ENCODE assay signal across 8 mouse cellular contexts in genomic region chr4:155993606-155994005, GRCm38 (mm10). TPM values are rescaled to one million over a fixed set of nuclear protein-coding genes. Genes with fewer than 3 reads are reported as not detected.
DNase-seq lines count a peak whose midpoint lies in the region; ATAC-seq and TF ChIP-seq lines count a peak whose summit lies in the region.

No protein-coding gene starts in this region.

- no peak for TF ChIP-seq CTCF in lung, adult 2 months (IDR thresholded peaks at IDR 0.05; ENCODE audit: insufficient read depth, low read length)

- H3K4me1 ChIP-seq in lung, adult 2 months (ENCODE audit: control insufficient read depth, insufficient read depth, low read length) = peaks cover 8% of the 10 kb centered on the region
- H3K4me1 ChIP-seq in embryonic facial prominence, embryonic 14.5 days (ENCODE audit: control insufficient read depth, insufficient read depth, low read length) = peaks cover 17% of the 10 kb centered on the region
- H3K4me1 ChIP-seq in limb, embryonic 10.5 days = peaks cover 24% of the 10 kb centered on the region
- peaks cover 23% of the 10 kb centered on the region for H3K4me1 ChIP-seq in neural tube, embryonic 14.5 days (ENCODE audit: control insufficient read depth, insufficient read depth, low read length)

- 3% methylated on average over 15 of the region's 15 CpGs for WGBS in lung, adult 2 months
- 5% methylated on average over 15 of the region's 15 CpGs for WGBS in embryonic facial prominence, embryonic 14.5 days
- WGBS in limb, embryonic 10.5 days = 5% methylated on average over 15 of the region's 15 CpGs
- 4% methylated on average over 15 of the region's 15 CpGs for WGBS in neural tube, embryonic 14.5 days

- peak overlapping the region; percentile 86 for H3K9ac ChIP-seq in embryonic facial prominence, embryonic 14.5 days (ENCODE audit: low read depth, low read length)
- peak overlapping the region; percentile 71 for H3K9ac ChIP-seq in neural tube, embryonic 14.5 days (replicated peaks; ENCODE audit: low read depth, low read length)

- 0 out of 2 replicates have a peak, but pooled peaks have one; percentile 0 for ATAC-seq in embryonic facial prominence, embryonic 14.5 days (ENCODE audit: low read depth)
- no peak for ATAC-seq in neural tube, embryonic 14.5 days (ENCODE audit: low read depth)

- H3K9me3 ChIP-seq in embryonic facial prominence, embryonic 14.5 days (ENCODE audit: control insufficient read depth, low read length) = no peaks in the 10 kb centered on the region
- no peaks in the 10 kb centered on the region for H3K9me3 ChIP-seq in limb, embryonic 10.5 days (replicated peaks)
- no peaks in the 10 kb centered on the region for H3K9me3 ChIP-seq in neural tube, embryonic 14.5 days (ENCODE audit: control insufficient read depth, low read length)

- H3K27me3 ChIP-seq in embryonic facial prominence, embryonic 14.5 days (replicated peaks; ENCODE audit: control insufficient read depth, insufficient read depth, low read length) = no peaks in the 10 kb centered on the region
- H3K27me3 ChIP-seq in limb, embryonic 10.5 days (ENCODE audit: low read depth, poor library complexity, severe bottlenecking) = no peaks in the 10 kb centered on the region
- H3K27me3 ChIP-seq in neural tube, embryonic 14.5 days (ENCODE audit: control insufficient read depth, insufficient read depth, low read length) = no peaks in the 10 kb centered on the region

- peak overlapping the region; percentile 67 for H3K4me3 ChIP-seq in lung, adult 2 months (replicated peaks; ENCODE audit: extremely low read depth, low read depth, low read length)
- peak overlapping the region; percentile 73 for H3K4me3 ChIP-seq in embryonic facial prominence, embryonic 14.5 days (ENCODE audit: low read depth, low read length)
- H3K4me3 ChIP-seq in limb, embryonic 10.5 days = peak overlapping the region; percentile 91
- H3K4me3 ChIP-seq in neural tube, embryonic 14.5 days (ENCODE audit: low read depth, low read length) = peak overlapping the region; percentile 82

- H3K27ac ChIP-seq in embryonic facial prominence, embryonic 14.5 days (replicated peaks; ENCODE audit: low read depth, low read length) = peak overlapping the region; percentile 91
- peak overlapping the region; percentile 97 for H3K27ac ChIP-seq in limb, embryonic 10.5 days
- H3K27ac ChIP-seq in neural tube, embryonic 14.5 days (ENCODE audit: low read depth, low read length) = peak overlapping the region; percentile 89

- H3K36me3 ChIP-seq in embryonic facial prominence, embryonic 14.5 days (ENCODE audit: control insufficient read depth, insufficient read depth, low read length) = peaks cover 24% of the 10 kb centered on the region
- peaks cover 51% of the 10 kb centered on the region for H3K36me3 ChIP-seq in limb, embryonic 10.5 days
- peaks cover 1% of the 10 kb centered on the region; the same call in 1 of the 2 replicates for H3K36me3 ChIP-seq in neural tube, embryonic 14.5 days (ENCODE audit: control insufficient read depth, insufficient read depth, low read length)

- no peak for TF ChIP-seq POLR2A in lung, adult 2 months (IDR thresholded peaks at IDR 0.05; ENCODE audit: borderline replicate concordance, extremely low read depth, low read depth, low read length)

- H3K4me2 ChIP-seq in embryonic facial prominence, embryonic 14.5 days (ENCODE audit: low read depth, low read length) = peak overlapping the region; percentile 59
- H3K4me2 ChIP-seq in neural tube, embryonic 14.5 days (ENCODE audit: low read depth, low read length) = peak overlapping the region; percentile 48

- DNase-seq in lung, adult 2 months = no peak
- no peak for DNase-seq in lung, postnatal 4 days
- no peak for DNase-seq in embryonic facial prominence, embryonic 14.5 days (ENCODE audit: low spot score)
- DNase-seq in limb, embryonic 10.5 days (ENCODE audit: low spot score) = no peak
- DNase-seq in layer of hippocampus, postnatal 36 days = no peak
- DNase-seq in natural killer cell, adult 2 months (ENCODE audit: low spot score in 2 of 2) = no peak
- DNase-seq in cerebellum, postnatal 36 days = no peak

RNA-seq across cellular contexts. Expression of gene Sdf4, which starts 0.9 kb away (rescaled TPM):
- polyA plus RNA-seq in lung, adult 2 months (2012; rRNA removed) = 54.3 and 63.6 TPM in 2 replicates
- polyA plus RNA-seq in embryonic facial prominence, embryonic 14.5 days (2014; fragmentation: Nextera tagmentation; extraction: Ambion mirVana) = 164 and 181 TPM in 2 replicates
- 143 and 149 TPM in 2 replicates for polyA plus RNA-seq in limb, embryonic 10.5 days (2016; fragmentation: Nextera tagmentation; extraction: Ambion mirVana)
- 123 and 125 TPM in 2 replicates for polyA plus RNA-seq in neural tube, embryonic 14.5 days (2014; fragmentation: Nextera tagmentation; extraction: Ambion mirVana)
- 100 to 1,000 TPM; 178 to 190 TPM for total RNA-seq in layer of hippocampus, postnatal 36 days (2021)

RNA-seq across cellular contexts. Expression of gene B3galt6, which starts 1.2 kb away (rescaled TPM):
- polyA plus RNA-seq in lung, adult 2 months (2012; rRNA removed) = 6.1 and 7.4 TPM in 2 replicates
- polyA plus RNA-seq in embryonic facial prominence, embryonic 14.5 days (2014; fragmentation: Nextera tagmentation; extraction: Ambion mirVana) = 14.7 and 17.5 TPM in 2 replicates
- polyA plus RNA-seq in limb, embryonic 10.5 days (2016; fragmentation: Nextera tagmentation; extraction: Ambion mirVana) = 13.3 and 14.8 TPM in 2 replicates
- polyA plus RNA-seq in neural tube, embryonic 14.5 days (2014; fragmentation: Nextera tagmentation; extraction: Ambion mirVana) = 37.4 and 38.1 TPM in 2 replicates
- 10 to 100 TPM in 1 of 2 experiments, 1 to 10 TPM in 1; 9.7 to 10.6 TPM for total RNA-seq in layer of hippocampus, postnatal 36 days (2021)

RNA-seq across cellular contexts. Expression of gene Tnfrsf4, which starts 20.0 kb away (rescaled TPM):
- 5.4 and 7.3 TPM in 2 replicates for polyA plus RNA-seq in lung, adult 2 months (2012; rRNA removed)
- polyA plus RNA-seq in embryonic facial prominence, embryonic 14.5 days (2014; fragmentation: Nextera tagmentation; extraction: Ambion mirVana) = 0.25 and 0.42 TPM in 2 replicates
- 0.60 and 0.61 TPM in 2 replicates for polyA plus RNA-seq in limb, embryonic 10.5 days (2016; fragmentation: Nextera tagmentation; extraction: Ambion mirVana)
- polyA plus RNA-seq in neural tube, embryonic 14.5 days (2014; fragmentation: Nextera tagmentation; extraction: Ambion mirVana) = 0.20 and 0.70 TPM in 2 replicates
- total RNA-seq in layer of hippocampus, postnatal 36 days (2021) = 1 to 10 TPM; 2.3 to 2.5 TPM

RNA-seq across cellular contexts. Expression of gene C1qtnf12, which starts 31.5 kb away (rescaled TPM):
- polyA plus RNA-seq in lung, adult 2 months (2012; rRNA removed) = 22.1 and 23.1 TPM in 2 replicates
- polyA plus RNA-seq in embryonic facial prominence, embryonic 14.5 days (2014; fragmentation: Nextera tagmentation; extraction: Ambion mirVana) = 49.9 and 52.7 TPM in 2 replicates
- polyA plus RNA-seq in limb, embryonic 10.5 days (2016; fragmentation: Nextera tagmentation; extraction: Ambion mirVana) = 23.4 and 24.5 TPM in 2 replicates
- 10.5 and 11.5 TPM in 2 replicates for polyA plus RNA-seq in neural tube, embryonic 14.5 days (2014; fragmentation: Nextera tagmentation; extraction: Ambion mirVana)
- 10 to 100 TPM; 12.7 to 18.6 TPM for total RNA-seq in layer of hippocampus, postnatal 36 days (2021)

RNA-seq across cellular contexts. Expression of gene Tnfrsf18, which starts 32.4 kb away (rescaled TPM):
- 4.3 and 5.2 TPM in 2 replicates for polyA plus RNA-seq in lung, adult 2 months (2012; rRNA removed)
- polyA plus RNA-seq in embryonic facial prominence, embryonic 14.5 days (2014; fragmentation: Nextera tagmentation; extraction: Ambion mirVana) = 2.7 and 3.1 TPM in 2 replicates
- 1.2 and 1.5 TPM in 2 replicates for polyA plus RNA-seq in limb, embryonic 10.5 days (2016; fragmentation: Nextera tagmentation; extraction: Ambion mirVana)
- polyA plus RNA-seq in neural tube, embryonic 14.5 days (2014; fragmentation: Nextera tagmentation; extraction: Ambion mirVana) = 1.5 and 2.7 TPM in 2 replicates
- not detected for total RNA-seq in layer of hippocampus, postnatal 36 days (2021)
